Mouse (Mus musculus): Measurements from ENCODE around the gene Stat3.

DNA sequence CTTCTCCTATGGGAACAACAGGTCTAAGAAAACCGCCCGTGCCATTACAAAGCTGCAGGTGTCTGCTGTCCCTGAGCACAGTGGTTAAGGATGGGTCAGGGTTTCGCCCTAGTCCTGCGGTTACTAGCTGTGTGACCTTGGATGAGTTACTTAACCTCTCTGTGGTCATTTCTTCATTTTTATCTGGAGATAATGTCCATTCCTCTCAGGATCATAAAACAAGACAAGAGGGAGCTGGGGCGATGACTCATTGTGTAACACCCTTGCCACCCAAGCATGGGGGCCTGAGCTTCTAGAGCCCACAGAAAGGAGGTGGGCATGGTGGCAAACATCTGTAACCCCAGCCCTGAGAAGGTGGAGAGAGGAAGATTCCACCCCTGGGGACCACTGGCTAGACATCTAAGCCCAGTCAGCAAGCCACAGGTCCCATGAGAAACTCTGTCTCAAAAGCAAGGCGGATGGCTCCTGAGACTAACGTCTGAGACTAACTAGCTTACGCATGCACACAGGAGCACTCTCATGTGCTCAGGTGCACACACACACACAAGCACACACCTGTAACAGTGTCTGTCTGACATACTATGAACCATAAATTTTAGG, 96.2 kb downstream of the Stat3 start:
- TF ChIP-seq CTCF (IDR thresholded peaks at IDR 0.05; ENCODE audit: extremely low read depth, insufficient read depth, insufficient read length, insufficient replicate concordance) (no peak), POLR2A (IDR thresholded peaks at IDR 0.05; ENCODE audit: low read depth, low read length) (no peak)
